Mouse (Mus musculus): ENCODE measurements around the gene Cnmd. TPM values are rescaled to one million over a fixed set of nuclear protein-coding genes. Genes with fewer than 3 reads are reported as not detected.

Gene Cnmd
- polyA plus RNA-seq, 1 experiment from 2014 or later: 4.9 TPM

GRCm38 (mm10) chr14:79619802-79620201, 42.2 kb downstream of the Cnmd start:
- Histone ChIP-seq H3K27me3 (ENCODE audit: low read depth, poor library complexity, severe bottlenecking) (no peaks in the 10 kb centered on the region), H3K4me1 (no peaks in the 10 kb centered on the region), H3K36me3 (peaks cover 82% of the 10 kb centered on the region), H3K9me3 (replicated peaks) (no peaks in the 10 kb centered on the region), H3K27ac (no peak overlapping the region), H3K4me3 (no peak overlapping the region)
- DNase-seq (ENCODE audit: low spot score): no peak
- 96% methylated on average over 7 of the region's 7 CpGs for WGBS

- Histone ChIP-seq H3K4me1 (no peaks in the 10 kb centered on the region), H3K9me3 (replicated peaks) (no peaks in the 10 kb centered on the region), H3K27me3 (ENCODE audit: low read depth, poor library complexity, severe bottlenecking) (no peaks in the 10 kb centered on the region), H3K27ac (no peak overlapping the region), H3K36me3 (peaks cover 84% of the 10 kb centered on the region), H3K4me3 (no peak overlapping the region)
- WGBS: 90% methylated on average over 8 of the region's 8 CpGs
- no peak for DNase-seq (ENCODE audit: low spot score)
Measured at GRCm38 (mm10) chr14:79617121-79617828, 44.7 kb downstream of the Cnmd start.

- no peaks in the 10 kb centered on the region for H3K27me3 ChIP-seq (ENCODE audit: low read depth, poor library complexity, severe bottlenecking)
- H3K4me1 ChIP-seq: no peaks in the 10 kb centered on the region
- no peak overlapping the region for H3K4me3 ChIP-seq
- H3K36me3 ChIP-seq: peaks cover 95% of the 10 kb centered on the region
- H3K27ac ChIP-seq: no peak overlapping the region
- WGBS: 94% methylated on average over 6 of the region's 6 CpGs
- no peaks in the 10 kb centered on the region for H3K9me3 ChIP-seq (replicated peaks)
- DNase-seq (ENCODE audit: low spot score): no peak
Measured at GRCm38 (mm10) chr14:79608286-79608685, 53.7 kb downstream of the Cnmd start.

- WGBS: 96% methylated on average over 4 of the region's 4 CpGs
- Histone ChIP-seq H3K4me3 (no peak overlapping the region), H3K27ac (no peak overlapping the region), H3K4me1 (no peaks in the 10 kb centered on the region), H3K27me3 (ENCODE audit: low read depth, poor library complexity, severe bottlenecking) (no peaks in the 10 kb centered on the region), H3K9me3 (replicated peaks) (no peaks in the 10 kb centered on the region), H3K36me3 (peaks cover 95% of the 10 kb centered on the region)
- no peak for DNase-seq (ENCODE audit: low spot score)
Measured at GRCm38 (mm10) chr14:79607352-79607751, 54.6 kb downstream of the Cnmd start.

- H3K27ac ChIP-seq: no peak overlapping the region
- no peaks in the 10 kb centered on the region for H3K9me3 ChIP-seq (replicated peaks)
- no peaks in the 10 kb centered on the region for H3K27me3 ChIP-seq (ENCODE audit: low read depth, poor library complexity, severe bottlenecking)
- no peaks in the 10 kb centered on the region for H3K4me1 ChIP-seq
- no peak overlapping the region for H3K4me3 ChIP-seq
- WGBS: 89% methylated on average over 3 of the region's 3 CpGs
- DNase-seq (ENCODE audit: low spot score): no peak
- peaks cover 95% of the 10 kb centered on the region for H3K36me3 ChIP-seq
Measured at GRCm38 (mm10) chr14:79606867-79607266, 55.1 kb downstream of the Cnmd start.

GRCm38 (mm10) chr14:79606392-79606791, 55.6 kb downstream of the Cnmd start:
- Histone ChIP-seq H3K36me3 (peaks cover 95% of the 10 kb centered on the region), H3K27ac (no peak overlapping the region), H3K9me3 (replicated peaks) (no peaks in the 10 kb centered on the region), H3K4me1 (no peaks in the 10 kb centered on the region), H3K27me3 (ENCODE audit: low read depth, poor library complexity, severe bottlenecking) (no peaks in the 10 kb centered on the region), H3K4me3 (no peak overlapping the region)
- WGBS: 91% methylated on average over 6 of the region's 6 CpGs
- DNase-seq (ENCODE audit: low spot score): no peak

GRCm38 (mm10) chr14:79605881-79606280, 56.1 kb downstream of the Cnmd start:
- 90% methylated on average over 2 of the region's 2 CpGs for WGBS
- no peak for DNase-seq (ENCODE audit: low spot score)
- Histone ChIP-seq H3K27me3 (ENCODE audit: low read depth, poor library complexity, severe bottlenecking) (no peaks in the 10 kb centered on the region), H3K27ac (no peak overlapping the region), H3K9me3 (replicated peaks) (no peaks in the 10 kb centered on the region), H3K4me3 (no peak overlapping the region), H3K4me1 (no peaks in the 10 kb centered on the region), H3K36me3 (peaks cover 95% of the 10 kb centered on the region)

GRCm38 (mm10) chr14:79596602-79597001, 65.4 kb downstream of the Cnmd start:
- Histone ChIP-seq H3K27ac (no peak overlapping the region), H3K36me3 (peaks cover 86% of the 10 kb centered on the region), H3K9me3 (replicated peaks) (no peaks in the 10 kb centered on the region), H3K4me1 (no peaks in the 10 kb centered on the region), H3K4me3 (no peak overlapping the region), H3K27me3 (ENCODE audit: low read depth, poor library complexity, severe bottlenecking) (no peaks in the 10 kb centered on the region)
- 94% methylated on average over 4 of the region's 4 CpGs for WGBS
- DNase-seq (ENCODE audit: low spot score): no peak

- DNase-seq (ENCODE audit: low spot score): no peak
- H3K36me3 ChIP-seq: peaks cover 84% of the 10 kb centered on the region
- peaks cover 6% of the 10 kb centered on the region; the same call in 1 of the 2 replicates for H3K4me1 ChIP-seq
- H3K4me3 ChIP-seq: no peak overlapping the region
- 93% methylated on average over 5 of the region's 5 CpGs for WGBS
- H3K27me3 ChIP-seq (ENCODE audit: low read depth, poor library complexity, severe bottlenecking): no peaks in the 10 kb centered on the region
- no peaks in the 10 kb centered on the region for H3K9me3 ChIP-seq (replicated peaks)
- H3K27ac ChIP-seq: no peak overlapping the region
Measured at GRCm38 (mm10) chr14:79594069-79594468, 67.9 kb downstream of the Cnmd start.

- H3K36me3 ChIP-seq: peaks cover 63% of the 10 kb centered on the region
- no peak for DNase-seq (ENCODE audit: low spot score)
- H3K4me1 ChIP-seq: peaks cover 17% of the 10 kb centered on the region
- no peaks in the 10 kb centered on the region for H3K9me3 ChIP-seq (replicated peaks)
- no peak overlapping the region for H3K4me3 ChIP-seq
- no peaks in the 10 kb centered on the region for H3K27me3 ChIP-seq (ENCODE audit: low read depth, poor library complexity, severe bottlenecking)
- H3K27ac ChIP-seq: no peak overlapping the region
- 98% methylated on average over 2 of the region's 2 CpGs for WGBS
Measured at GRCm38 (mm10) chr14:79591611-79592010, 70.4 kb downstream of the Cnmd start.

GRCm38 (mm10) chr14:79590916-79591315, 71.1 kb downstream of the Cnmd start:
- WGBS: 92% methylated on average over 8 of the region's 8 CpGs

GRCm38 (mm10) chr14:79589401-79589800, 72.6 kb downstream of the Cnmd start:
- Histone ChIP-seq H3K27me3 (ENCODE audit: low read depth, poor library complexity, severe bottlenecking) (no peaks in the 10 kb centered on the region), H3K4me1 (peaks cover 22% of the 10 kb centered on the region), H3K27ac (no peak overlapping the region), H3K9me3 (replicated peaks) (no peaks in the 10 kb centered on the region), H3K36me3 (peaks cover 40% of the 10 kb centered on the region), H3K4me3 (no peak overlapping the region)
- no peak for DNase-seq (ENCODE audit: low spot score)
- 91% methylated on average over 6 of the region's 6 CpGs for WGBS

More at GRCm38 (mm10) chr14:79590916-79591315, 71.1 kb downstream of the Cnmd start:
- Histone ChIP-seq H3K4me1 (peaks cover 22% of the 10 kb centered on the region), H3K27ac (no peak overlapping the region), H3K27me3 (ENCODE audit: low read depth, poor library complexity, severe bottlenecking) (no peaks in the 10 kb centered on the region), H3K9me3 (replicated peaks) (no peaks in the 10 kb centered on the region), H3K36me3 (peaks cover 56% of the 10 kb centered on the region), H3K4me3 (no peak overlapping the region)
- DNase-seq (ENCODE audit: low spot score): no peak

GRCm38 (mm10) chr14:79588534-79588951, 73.4 kb downstream of the Cnmd start:
- Histone ChIP-seq H3K27ac (0 out of 2 replicates have a peak overlapping the region, but pooled peaks have one; percentile 97), H3K27me3 (ENCODE audit: low read depth, poor library complexity, severe bottlenecking) (no peaks in the 10 kb centered on the region), H3K4me1 (peaks cover 22% of the 10 kb centered on the region), H3K36me3 (peaks cover 33% of the 10 kb centered on the region), H3K4me3 (peak overlapping the region; percentile 70), H3K9me3 (replicated peaks) (no peaks in the 10 kb centered on the region)
- WGBS: 89% methylated on average over 9 of the region's 9 CpGs
- DNase-seq (ENCODE audit: low spot score): no peak

GRCm38 (mm10) chr14:79587852-79588229, 74.1 kb downstream of the Cnmd start:
- H3K4me3 ChIP-seq: peak overlapping the region; percentile 70
- 1% methylated on average over 9 of the region's 9 CpGs for WGBS
- H3K36me3 ChIP-seq: peaks cover 33% of the 10 kb centered on the region
- peaks cover 22% of the 10 kb centered on the region for H3K4me1 ChIP-seq
- no peak for DNase-seq (ENCODE audit: low spot score)
- peak overlapping the region; percentile 97 for H3K27ac ChIP-seq
- no peaks in the 10 kb centered on the region for H3K27me3 ChIP-seq (ENCODE audit: low read depth, poor library complexity, severe bottlenecking)
- no peaks in the 10 kb centered on the region for H3K9me3 ChIP-seq (replicated peaks)

Data from limb, embryonic 10.5 days (tissue).